Mouse (Mus musculus): Measurements from ENCODE around the gene Slc34a3. TPM values are rescaled to one million over a fixed set of nuclear protein-coding genes. Genes with fewer than 3 reads are reported as not detected.
A peak's percentile ranks its signal among the peaks of the same experiment; 100 is the strongest.

The Slc34a3 gene
- polyA plus RNA-seq (2014; fragmentation: Nextera tagmentation; extraction: Ambion mirVana), result 0.26 and 0.38 TPM in 2 replicates

- H3K9me3 ChIP-seq (ENCODE audit: control insufficient read depth, low read length), result no peaks in the 10 kb centered on the region
- H3K9ac ChIP-seq (ENCODE audit: low read length), result no peak within 1 kb of the TSS
- no peak within 1 kb of the TSS for H3K4me2 ChIP-seq (ENCODE audit: low read length)
- H3K27me3 ChIP-seq (replicated peaks; ENCODE audit: control insufficient read depth, insufficient read depth, low read length), result no peaks in the 10 kb centered on the region
- ATAC-seq (replicated peaks; ENCODE audit: low FRiP score, low TSS enrichment, low read depth) (no peak; the same call in 1 of the 2 replicates), DNase-seq (ENCODE audit: low spot score) (no peak)
- no peaks in the 10 kb centered on the region for H3K36me3 ChIP-seq (ENCODE audit: control insufficient read depth, insufficient read depth, low read length)
- H3K4me3 ChIP-seq (ENCODE audit: low read depth, low read length), result no peak within 1 kb of the TSS
- no peak within 1 kb of the TSS for H3K27ac ChIP-seq (ENCODE audit: low read depth)
- WGBS, result 65% methylated on average over 3 of the region's 3 CpGs
- H3K4me1 ChIP-seq (replicated peaks; ENCODE audit: control insufficient read depth, insufficient read depth, low read length), result no peaks in the 10 kb centered on the region
Measured at GRCm38 (mm10) chr2:25234050-25234449, at the start of gene Slc34a3. Slc34a3 (minus strand) TSS chr2:25234364.

- ATAC-seq (replicated peaks; ENCODE audit: low FRiP score, low TSS enrichment, low read depth), result no peak
- WGBS, result 65% methylated on average over 13 of the region's 13 CpGs
Measured at GRCm38 (mm10) chr2:25278928-25279882, 45.0 kb upstream of the Slc34a3 start.

GRCm38 (mm10) chr2:25273010-25273409 lies 38.8 kb upstream of the Slc34a3 start:
- Histone ChIP-seq H3K4me2 (ENCODE audit: low read length) (peak overlapping the region; percentile 98), H3K27me3 (replicated peaks; ENCODE audit: control insufficient read depth, insufficient read depth, low read length) (no peaks in the 10 kb centered on the region), H3K4me3 (ENCODE audit: low read depth, low read length) (peak overlapping the region; percentile 91), H3K9me3 (ENCODE audit: control insufficient read depth, low read length) (no peaks in the 10 kb centered on the region), H3K36me3 (ENCODE audit: control insufficient read depth, insufficient read depth, low read length) (peaks cover 71% of the 10 kb centered on the region), H3K9ac (ENCODE audit: low read length) (peak overlapping the region; percentile 83), H3K4me1 (replicated peaks; ENCODE audit: control insufficient read depth, insufficient read depth, low read length) (peaks cover 24% of the 10 kb centered on the region), H3K27ac (ENCODE audit: low read depth) (peak overlapping the region; percentile 20; the same call in 1 of the 2 replicates)
- 33% methylated on average over 16 of the region's 16 CpGs for WGBS
- ATAC-seq (replicated peaks; ENCODE audit: low FRiP score, low TSS enrichment, low read depth) (no peak), DNase-seq (ENCODE audit: low spot score) (no peak)

More at GRCm38 (mm10) chr2:25278928-25279882, 45.0 kb upstream of the Slc34a3 start:
- Histone ChIP-seq H3K27me3 (replicated peaks; ENCODE audit: control insufficient read depth, insufficient read depth, low read length) (no peaks in the 10 kb centered on the region), H3K4me2 (ENCODE audit: low read length) (no peak overlapping the region), H3K9ac (ENCODE audit: low read length) (no peak overlapping the region), H3K9me3 (ENCODE audit: control insufficient read depth, low read length) (no peaks in the 10 kb centered on the region), H3K4me3 (ENCODE audit: low read depth, low read length) (no peak overlapping the region), H3K36me3 (ENCODE audit: control insufficient read depth, insufficient read depth, low read length) (peaks cover 95% of the 10 kb centered on the region), H3K27ac (ENCODE audit: low read depth) (no peak overlapping the region), H3K4me1 (replicated peaks; ENCODE audit: control insufficient read depth, insufficient read depth, low read length) (no peaks in the 10 kb centered on the region)
- peak; percentile 93 for DNase-seq (ENCODE audit: low spot score)

GRCm38 (mm10) chr2:25272515-25272914 lies 38.4 kb upstream of the Slc34a3 start:
- peak; percentile 77 for ATAC-seq (replicated peaks; ENCODE audit: low FRiP score, low TSS enrichment, low read depth)
- H3K36me3 ChIP-seq (ENCODE audit: control insufficient read depth, insufficient read depth, low read length), result peaks cover 66% of the 10 kb centered on the region
- no peaks in the 10 kb centered on the region for H3K9me3 ChIP-seq (ENCODE audit: control insufficient read depth, low read length)
- peaks cover 24% of the 10 kb centered on the region for H3K4me1 ChIP-seq (replicated peaks; ENCODE audit: control insufficient read depth, insufficient read depth, low read length)
- H3K27me3 ChIP-seq (replicated peaks; ENCODE audit: control insufficient read depth, insufficient read depth, low read length), result no peaks in the 10 kb centered on the region
- WGBS, result under 1% methylated on average over 29 of the region's 29 CpGs
- no peak for DNase-seq (ENCODE audit: low spot score)
- peak overlapping the region; percentile 83 for H3K9ac ChIP-seq (ENCODE audit: low read length)
- peak overlapping the region; percentile 98 for H3K4me2 ChIP-seq (ENCODE audit: low read length)
- peak overlapping the region; percentile 20; the same call in 1 of the 2 replicates for H3K27ac ChIP-seq (ENCODE audit: low read depth)
- H3K4me3 ChIP-seq (ENCODE audit: low read depth, low read length), result peak overlapping the region; percentile 91

- H3K4me2 ChIP-seq (ENCODE audit: low read length), result peak within 1 kb of the TSS; percentile 98
- DNase-seq (ENCODE audit: low spot score), result peak; percentile 100
- H3K9ac ChIP-seq (ENCODE audit: low read length), result peak within 1 kb of the TSS; percentile 83
- no peaks in the 10 kb centered on the region for H3K9me3 ChIP-seq (ENCODE audit: control insufficient read depth, low read length)
- peaks cover 61% of the 10 kb centered on the region for H3K36me3 ChIP-seq (ENCODE audit: control insufficient read depth, insufficient read depth, low read length)
- peak within 1 kb of the TSS; percentile 70 for H3K27ac ChIP-seq (ENCODE audit: low read depth)
- H3K4me3 ChIP-seq (ENCODE audit: low read depth, low read length), result peak within 1 kb of the TSS; percentile 91
- peaks cover 25% of the 10 kb centered on the region for H3K4me1 ChIP-seq (replicated peaks; ENCODE audit: control insufficient read depth, insufficient read depth, low read length)
- WGBS, result under 1% methylated on average over 47 of the region's 55 CpGs
- ATAC-seq (replicated peaks; ENCODE audit: low FRiP score, low TSS enrichment, low read depth), result peak; percentile 96
- no peaks in the 10 kb centered on the region for H3K27me3 ChIP-seq (replicated peaks; ENCODE audit: control insufficient read depth, insufficient read depth, low read length)
Measured at GRCm38 (mm10) chr2:25271827-25272511, 37.8 kb upstream of the Slc34a3 start, which contains the start of the genes Ssna1 and Anapc2. Ssna1 (minus strand) TSS chr2:25272438. Anapc2 (plus strand) TSS chr2:25272478.

GRCm38 (mm10) chr2:25267746-25268309 lies 33.7 kb upstream of the Slc34a3 start:
- H3K27me3 ChIP-seq (replicated peaks; ENCODE audit: control insufficient read depth, insufficient read depth, low read length), result peaks cover 10% of the 10 kb centered on the region; the same call in 1 of the 2 replicates
- no peak overlapping the region for H3K27ac ChIP-seq (ENCODE audit: low read depth)
- DNase-seq (ENCODE audit: low spot score), result no peak
- WGBS, result 67% methylated on average over 4 of the region's 4 CpGs
- H3K36me3 ChIP-seq (ENCODE audit: control insufficient read depth, insufficient read depth, low read length), result peaks cover 24% of the 10 kb centered on the region
- 0 out of 2 replicates have a peak overlapping the region, but pooled peaks have one; percentile 20 for H3K9ac ChIP-seq (ENCODE audit: low read length)
- H3K9me3 ChIP-seq (ENCODE audit: control insufficient read depth, low read length), result no peaks in the 10 kb centered on the region
- H3K4me2 ChIP-seq (ENCODE audit: low read length), result no peak overlapping the region
- H3K4me3 ChIP-seq (ENCODE audit: low read depth, low read length), result no peak overlapping the region
- peaks cover 32% of the 10 kb centered on the region for H3K4me1 ChIP-seq (replicated peaks; ENCODE audit: control insufficient read depth, insufficient read depth, low read length)
- ATAC-seq (replicated peaks; ENCODE audit: low FRiP score, low TSS enrichment, low read depth), result no peak

- Histone ChIP-seq H3K36me3 (ENCODE audit: control insufficient read depth, insufficient read depth, low read length) (peaks cover 24% of the 10 kb centered on the region), H3K9me3 (ENCODE audit: control insufficient read depth, low read length) (no peaks in the 10 kb centered on the region), H3K9ac (ENCODE audit: low read length) (0 out of 2 replicates have a peak overlapping the region, but pooled peaks have one; percentile 20), H3K4me1 (replicated peaks; ENCODE audit: control insufficient read depth, insufficient read depth, low read length) (peaks cover 32% of the 10 kb centered on the region), H3K4me3 (ENCODE audit: low read depth, low read length) (no peak overlapping the region), H3K27ac (ENCODE audit: low read depth) (no peak overlapping the region), H3K27me3 (replicated peaks; ENCODE audit: control insufficient read depth, insufficient read depth, low read length) (peaks cover 10% of the 10 kb centered on the region; the same call in 1 of the 2 replicates), H3K4me2 (ENCODE audit: low read length) (no peak overlapping the region)
- DNase-seq (ENCODE audit: low spot score) (no peak), ATAC-seq (replicated peaks; ENCODE audit: low FRiP score, low TSS enrichment, low read depth) (no peak)
Measured at GRCm38 (mm10) chr2:25267241-25267640, 33.1 kb upstream of the Slc34a3 start.

GRCm38 (mm10) chr2:25266720-25267119 lies 32.6 kb upstream of the Slc34a3 start:
- peaks cover 10% of the 10 kb centered on the region; the same call in 1 of the 2 replicates for H3K27me3 ChIP-seq (replicated peaks; ENCODE audit: control insufficient read depth, insufficient read depth, low read length)
- ATAC-seq (replicated peaks; ENCODE audit: low FRiP score, low TSS enrichment, low read depth) (no peak), DNase-seq (ENCODE audit: low spot score) (no peak)
- peaks cover 32% of the 10 kb centered on the region for H3K4me1 ChIP-seq (replicated peaks; ENCODE audit: control insufficient read depth, insufficient read depth, low read length)
- H3K27ac ChIP-seq (ENCODE audit: low read depth), result no peak overlapping the region
- H3K9ac ChIP-seq (ENCODE audit: low read length), result no peak overlapping the region
- H3K9me3 ChIP-seq (ENCODE audit: control insufficient read depth, low read length), result no peaks in the 10 kb centered on the region
- 56% methylated on average over 2 of the region's 2 CpGs for WGBS
- H3K4me3 ChIP-seq (ENCODE audit: low read depth, low read length), result no peak overlapping the region
- H3K4me2 ChIP-seq (ENCODE audit: low read length), result 0 out of 2 replicates have a peak overlapping the region, but pooled peaks have one; percentile 27
- H3K36me3 ChIP-seq (ENCODE audit: control insufficient read depth, insufficient read depth, low read length), result peaks cover 24% of the 10 kb centered on the region

Data from intestine, embryonic 14.5 days (tissue).